Mouse (Mus musculus): Measurements from ENCODE around the gene Htra2.

The Htra2 gene

DNA sequence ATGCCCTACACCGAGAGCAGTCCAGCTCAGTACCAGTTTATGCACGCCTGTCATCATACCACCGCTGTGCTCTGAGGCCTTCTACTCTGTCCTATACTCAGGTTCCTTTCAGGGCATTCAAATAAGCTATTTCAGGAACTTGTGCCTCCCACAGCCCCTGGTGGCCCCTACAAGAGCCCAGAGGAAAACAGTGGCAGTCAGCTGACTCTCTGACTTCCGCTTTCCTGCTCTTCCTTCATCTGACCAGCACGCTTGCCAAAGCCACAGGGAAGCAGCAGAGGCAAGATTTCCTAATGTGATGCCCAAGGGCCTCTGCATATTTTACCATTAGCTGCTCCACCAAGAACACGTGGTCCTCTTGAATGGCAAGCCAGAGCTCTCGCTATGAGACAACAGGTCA is 50.2 kb downstream of the Htra2 start:
- peak; percentile 33 for DNase-seq (ENCODE audit: low read depth, low spot score)

DNA sequence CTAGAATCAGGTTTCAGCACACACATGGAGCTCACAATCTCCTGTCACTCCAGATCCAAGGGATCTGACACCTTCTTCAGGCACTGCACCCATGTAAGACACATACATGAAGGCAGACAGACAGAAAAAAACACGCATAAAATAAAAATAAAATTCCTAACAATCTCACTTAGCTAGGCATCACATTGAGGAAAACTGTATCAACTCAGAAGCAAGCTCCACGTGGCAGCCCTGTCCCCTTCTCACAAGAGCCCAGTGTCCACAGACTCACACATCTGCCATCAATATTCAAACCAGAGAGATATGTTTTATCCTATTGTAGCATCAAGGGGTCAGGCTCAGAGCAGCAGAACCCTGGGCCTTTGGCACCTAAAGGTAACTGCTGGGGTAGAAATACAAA is 50.8 kb downstream of the Htra2 start:
- DNase-seq (ENCODE audit: low read depth, low spot score), result no peak

- no peak for DNase-seq (ENCODE audit: low read depth, low spot score)
These were observed 51.2 kb downstream of the Htra2 start for GRCm38 (mm10) chr6:83003850-83004249.

DNA sequence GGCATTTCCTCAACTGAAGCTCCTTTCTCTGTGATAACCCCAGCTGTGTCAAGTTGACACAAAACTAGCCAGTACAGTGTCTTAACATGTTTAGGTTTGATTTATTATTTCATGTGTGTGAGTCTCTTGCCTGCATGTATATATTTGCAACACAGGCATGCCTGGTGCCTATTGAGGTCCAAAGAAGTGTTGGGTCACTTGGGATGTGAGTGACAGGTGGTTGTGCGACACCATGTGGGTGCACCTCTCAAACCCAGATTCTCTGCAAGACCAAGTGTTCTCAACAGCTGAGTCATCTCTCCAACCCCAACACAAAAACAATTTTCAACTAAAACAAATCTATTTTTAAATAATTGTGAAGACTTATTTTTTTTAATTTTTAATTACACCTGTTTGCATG is 52.0 kb downstream of the Htra2 start:
- DNase-seq (ENCODE audit: low read depth, low spot score), result no peak

Measured in telencephalon, adult 2 months (tissue).